Mouse (Mus musculus) MEL (cell line): ENCODE measurements around the gene Ugt2b38.

Experiments
- BHLHE40 ChIP-seq: IDR thresholded peaks from 2 replicates; pipeline ENCODE4 v1.6.1; 2012; ENCODE audit warnings: low read depth, mild to moderate bottlenecking, inconsistent platforms, low read length, improper control_type of control experiment, borderline replicate concordance
- CHD1 ChIP-seq: IDR thresholded peaks from 2 replicates; pipeline ENCODE4 v1.6.1; 2012; ENCODE audit warnings: low read depth, mild to moderate bottlenecking, inconsistent platforms, low read length, improper control_type of control experiment
- CHD2 ChIP-seq: IDR thresholded peaks from 2 replicates; pipeline ENCODE4 v1.6.1; 2011; ENCODE audit warnings: low read length, improper control_type of control experiment
- CTCF ChIP-seq, 3 experiments: IDR thresholded peaks in 2 of 3; conservative IDR thresholded peaks in 1 of 3; 2 replicates each; pipeline ENCODE4 v1.5.1; 2011 to 2012; ENCODE audit warnings: low read length in 3 of 3, low read depth in 2 of 3, mild to moderate bottlenecking in 2 of 3, improper control_type of control experiment in 1 of 3, inconsistent platforms in 1 of 3, mixed read lengths in 1 of 3, moderate library complexity in 1 of 3; ENCODE audit not compliant: control insufficient read depth in 1 of 3, insufficient read depth in 1 of 3, poor library complexity in 1 of 3, severe bottlenecking in 1 of 3
- GATA1 ChIP-seq: IDR thresholded peaks from 2 replicates; pipeline ENCODE4 v1.6.1; 2011; ENCODE audit warnings: low read depth, low read length, improper control_type of control experiment
- HCFC1 ChIP-seq: IDR thresholded peaks from 2 replicates; pipeline ENCODE4 v1.6.1; 2012; ENCODE audit warnings: low read depth, mild to moderate bottlenecking, inconsistent platforms, low read length, improper control_type of control experiment, moderate library complexity
- MEF2A ChIP-seq: IDR thresholded peaks from 2 replicates; pipeline ENCODE4 v1.6.1; 2014; ENCODE audit warnings: low read depth, mild to moderate bottlenecking, inconsistent platforms, low read length, improper control_type of control experiment; ENCODE audit not compliant: poor library complexity, insufficient replicate concordance, severe bottlenecking; ENCODE audit errors: extremely low read depth
- MXI1 ChIP-seq: IDR thresholded peaks from 2 replicates; pipeline ENCODE4 v1.6.1; 2011; ENCODE audit warnings: mild to moderate bottlenecking, low read depth, low read length, improper control_type of control experiment
- MYC ChIP-seq: IDR thresholded peaks from 2 replicates; pipeline ENCODE4 v1.6.1; 2011; ENCODE audit warnings: low read depth, mild to moderate bottlenecking, low read length, improper control_type of control experiment, moderate library complexity
- POLR2A ChIP-seq, 2 experiments: IDR thresholded peaks; 2 replicates each; pipeline ENCODE4 v1.6.1; 2011 to 2012; ENCODE audit warnings: low read length in 2 of 2, mild to moderate bottlenecking in 2 of 2, control low read depth in 1 of 2, improper control_type of control experiment in 1 of 2, low read depth in 1 of 2, moderate library complexity in 1 of 2; ENCODE audit not compliant: control insufficient read depth in 1 of 2, insufficient read depth in 1 of 2, poor library complexity in 1 of 2
- TAL1 ChIP-seq: IDR thresholded peaks from 2 replicates; pipeline ENCODE4 v1.6.1; 2012; ENCODE audit warnings: mild to moderate bottlenecking, inconsistent platforms, low read length, moderate library complexity, mixed read lengths
- TBP ChIP-seq: IDR thresholded peaks from 2 replicates; pipeline ENCODE4 v1.8.0; 2011; ENCODE audit warnings: low read depth, low read length, improper control_type of control experiment
- TCF12 ChIP-seq: IDR thresholded peaks from 2 replicates; pipeline ENCODE4 v1.6.1; 2014; ENCODE audit warnings: low read depth, mild to moderate bottlenecking, inconsistent platforms, low read length, improper control_type of control experiment, moderate library complexity
- ZC3H11A ChIP-seq: IDR thresholded peaks from 2 replicates; pipeline ENCODE4 v1.6.1; 2012; ENCODE audit warnings: low read depth, mild to moderate bottlenecking, inconsistent platforms, low read length, improper control_type of control experiment

DNA sequence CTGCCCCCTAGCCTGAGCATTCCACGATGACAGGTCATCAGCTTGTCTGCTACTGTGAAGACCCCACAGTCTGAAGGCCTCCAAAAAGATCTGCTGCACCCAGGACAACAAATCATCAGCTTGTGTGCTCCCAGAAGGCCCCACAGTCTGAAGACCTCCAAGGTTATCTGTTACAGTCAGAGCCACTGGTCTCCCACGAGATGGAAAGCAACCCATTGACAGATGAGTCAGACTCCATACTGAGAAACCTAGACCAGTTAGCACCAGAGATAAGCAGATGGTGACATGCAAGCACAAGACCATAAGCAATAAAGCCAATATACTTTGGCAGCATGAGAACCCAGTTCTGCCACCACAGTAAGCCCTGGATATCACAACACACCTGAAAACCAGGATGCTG is 43.8 kb downstream of the Ugt2b38 start:
- TF ChIP-seq POLR2A (IDR thresholded peaks at IDR 0.05; ENCODE audit: control insufficient read depth in 1 of 2, insufficient read depth in 1 of 2, low read depth in 1 of 2, low read length in 2 of 2, poor library complexity in 1 of 2), result no peak
- TF ChIP-seq MEF2A, result no peak
- no peak for TF ChIP-seq CTCF (IDR thresholded peaks at IDR 0.05 in 2 of 3, conservative IDR thresholded peaks at IDR 0.05 in 1 of 3; ENCODE audit: control insufficient read depth in 1 of 3, insufficient read depth in 1 of 3, low read depth in 2 of 3, low read length in 3 of 3, poor library complexity in 1 of 3, severe bottlenecking in 1 of 3)
- no peak for TF ChIP-seq MYC
- no peak for TF ChIP-seq CHD1
- no peak for TF ChIP-seq BHLHE40
- TF ChIP-seq CHD2, result no peak
- no peak for TF ChIP-seq HCFC1
- TF ChIP-seq TCF12, result no peak
- no peak for TF ChIP-seq TAL1
- no peak for TF ChIP-seq GATA1
- no peak for TF ChIP-seq MXI1
- no peak for TF ChIP-seq TBP
- TF ChIP-seq ZC3H11A, result no peak
